Mouse (Mus musculus) mesoderm, embryonic 11.5 days (tissue): ENCODE measurements around the gene Calcoco2.

Experiments
- DNase-seq: peaks from one replicate; pipeline ENCODE4 v3.0.0-alpha.2; 2012; ENCODE audit warnings: low read depth, low spot score

The Calcoco2 gene

GRCm38 (mm10) chr11:96080736-96081135 lies 31.0 kb downstream of the Calcoco2 start:
- no peak for DNase-seq

GRCm38 (mm10) chr11:96076221-96077105 lies 35.3 kb downstream of the Calcoco2 start:
- DNase-seq = no peak

- peak; percentile 100 for DNase-seq
Observed at GRCm38 (mm10) chr11:96075509-96076220, 36.1 kb downstream of the Calcoco2 start, which contains the start of gene Atp5g1. Gene Atp5g1 (minus strand): TSS chr11:96075670.

- peak; percentile 17 for DNase-seq
Observed at GRCm38 (mm10) chr11:96075177-96075508, 36.6 kb downstream of the Calcoco2 start.

- DNase-seq = no peak
Observed at GRCm38 (mm10) chr11:96074351-96075176, 37.2 kb downstream of the Calcoco2 start.

- DNase-seq = no peak
Observed at GRCm38 (mm10) chr11:96073295-96073993, 38.3 kb downstream of the Calcoco2 start.

- DNase-seq = no peak
Observed at GRCm38 (mm10) chr11:96071013-96071412, 40.8 kb downstream of the Calcoco2 start.

- no peak for DNase-seq
Observed at GRCm38 (mm10) chr11:96070353-96070752, 41.4 kb downstream of the Calcoco2 start.

GRCm38 (mm10) chr11:96068231-96068630 lies 43.5 kb downstream of the Calcoco2 start:
- DNase-seq = no peak

GRCm38 (mm10) chr11:96065215-96065911 lies 46.4 kb downstream of the Calcoco2 start, which contains the start of gene Ube2z:
Gene Ube2z (minus strand): TSS chr11:96065388.
- peak; percentile 95 for DNase-seq

- peak; percentile 50 for DNase-seq
Observed at GRCm38 (mm10) chr11:96064521-96065214, 47.1 kb downstream of the Calcoco2 start.

GRCm38 (mm10) chr11:96058309-96058708 lies 53.5 kb downstream of the Calcoco2 start:
- DNase-seq = no peak

GRCm38 (mm10) chr11:96050854-96051253 lies 60.9 kb downstream of the Calcoco2 start:
- no peak for DNase-seq

GRCm38 (mm10) chr11:96049939-96050338 lies 61.8 kb downstream of the Calcoco2 start:
- no peak for DNase-seq
